Comparison of ENCODE assay signal across 8 mouse cellular contexts in the genomic region with DNA sequence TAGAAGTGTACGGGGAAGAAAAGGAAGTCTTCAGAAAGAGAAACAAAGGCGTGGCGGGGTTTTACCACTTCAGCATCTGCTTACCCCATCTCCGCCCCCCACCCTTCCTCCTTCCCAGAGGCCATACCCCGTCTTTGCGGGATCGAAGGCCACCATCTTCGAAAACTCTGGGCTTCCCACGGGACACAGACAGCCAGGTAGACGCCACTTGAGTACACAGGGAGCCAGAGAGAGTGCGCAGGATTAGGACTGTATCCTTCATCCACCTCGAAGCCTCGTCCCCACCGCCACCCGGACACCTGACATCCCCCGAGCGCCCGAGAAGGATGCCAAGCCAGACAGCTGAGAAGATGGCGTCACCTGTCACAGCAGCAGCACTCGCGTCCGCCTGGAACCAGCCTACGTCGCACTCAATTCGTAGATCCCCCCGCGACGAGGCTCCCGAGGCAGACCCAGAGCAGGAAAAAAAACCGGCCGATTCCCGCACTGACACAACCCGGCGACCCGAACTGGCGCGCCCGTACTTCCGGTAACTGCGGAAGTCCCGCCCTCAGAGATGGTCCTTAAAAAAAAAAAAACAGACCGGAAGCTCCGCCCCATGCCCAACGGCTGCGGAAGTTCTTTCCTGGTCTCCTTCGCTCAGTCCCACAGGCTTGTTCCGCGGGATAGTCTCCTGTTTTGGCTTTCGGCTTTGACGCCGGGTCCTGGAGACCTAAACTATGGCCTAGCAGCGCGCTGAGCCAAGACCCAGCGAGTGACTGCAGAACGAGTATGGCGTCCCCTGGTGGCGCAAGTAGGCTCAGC. TPM values are rescaled to one million over a fixed set of nuclear protein-coding genes. Genes with fewer than 3 reads are reported as not detected.
DNase-seq lines count a peak whose midpoint lies in the region; ATAC-seq and TF ChIP-seq lines count a peak whose summit lies in the region.

No protein-coding gene starts in this region.

- DNase-seq in gastrocnemius, postnatal 10 days, result peak; percentile 86
- DNase-seq in left cerebral cortex, postnatal 10 days (ENCODE audit: extremely low spot score in 1 of 2, low spot score in 2 of 2), result peak; percentile 89 to 93
- DNase-seq in right cerebral cortex, postnatal 25 days, result peak; percentile 88
- peak; percentile 84 to 88 for DNase-seq in urinary bladder, postnatal 4 days (ENCODE audit: low spot score in 2 of 2)

- intact Hi-C loops in left cerebral cortex, postnatal 10 days (cut with DNase I), result no loop called here

- TF ChIP-seq POLR2A in cortical plate, adult 2 months (IDR thresholded peaks at IDR 0.05; ENCODE audit: extremely low read depth, insufficient read depth, low read length), result peak; percentile 94

- peak; percentile 82 for TF ChIP-seq CTCF in cortical plate, adult 2 months (IDR thresholded peaks at IDR 0.05; ENCODE audit: extremely low read depth, insufficient read depth, low read length)

- H3K4me3 ChIP-seq in cortical plate, adult 2 months (ENCODE audit: insufficient read depth, low read length), result peak overlapping the region; percentile 98

- H3K27ac ChIP-seq in cortical plate, adult 2 months (ENCODE audit: insufficient read depth, low read length), result peak overlapping the region; percentile 98

- peaks cover 4% of the 10 kb centered on the region for H3K4me1 ChIP-seq in cortical plate, adult 2 months (ENCODE audit: control insufficient read depth, insufficient read depth, low read length)

- peak; percentile 68 for ATAC-seq in activated CD4-positive, CD25-positive, alpha-beta regulatory T cell, adult 4 months
- ATAC-seq in inflammation-experienced regulatory T-cells, adult 6 months, result peak; percentile 82
- ATAC-seq in megakaryocyte-erythroid progenitor cell, adult 5-6 weeks (replicated peaks; ENCODE audit: low FRiP score, low TSS enrichment, poor library complexity, severe bottlenecking), result peak; percentile 90

RNA-seq across cellular contexts. Expression of a gene that starts 1.0 kb away (rescaled TPM):
- polyA plus RNA-seq in activated CD4-positive, CD25-positive, alpha-beta regulatory T cell, adult 4 months (2017; shearing (Covaris generic)), result 10 to 100 TPM; 41.7 to 47.6 TPM
- 41.3 and 47.5 TPM in 2 replicates for polyA plus RNA-seq in cortical plate, adult 2 months (2012; rRNA removed)
- total RNA-seq in gastrocnemius, postnatal 10 days (2021), result 10 to 100 TPM; 30.5 to 31.0 TPM
- polyA plus RNA-seq in inflammation-experienced regulatory T-cells, adult 6 months (2017; shearing (Covaris generic)), result 10 to 100 TPM; 40.5 to 53.5 (median 41.2) TPM
- 10 to 100 TPM; 82.0 to 91.6 TPM for total RNA-seq in left cerebral cortex, postnatal 10 days (2021)
- 15.6 and 25.5 TPM in 2 replicates for total RNA-seq in megakaryocyte-erythroid progenitor cell, adult 5-6 weeks (2014; fragmentation: Nextera tagmentation)
- total RNA-seq in megakaryocyte-erythroid progenitor cell, adult 5-6 weeks (2017), result 29.4 and 34.1 TPM in 2 replicates

RNA-seq across cellular contexts. Expression of a gene that starts 14.6 kb away (rescaled TPM):
- 10 to 100 TPM; 37.8 to 53.1 TPM for polyA plus RNA-seq in activated CD4-positive, CD25-positive, alpha-beta regulatory T cell, adult 4 months (2017; shearing (Covaris generic))
- 43.0 and 48.3 TPM in 2 replicates for polyA plus RNA-seq in cortical plate, adult 2 months (2012; rRNA removed)
- total RNA-seq in gastrocnemius, postnatal 10 days (2021), result 10 to 100 TPM; 10.2 to 12.0 TPM
- polyA plus RNA-seq in inflammation-experienced regulatory T-cells, adult 6 months (2017; shearing (Covaris generic)), result 10 to 100 TPM; 23.3 to 55.0 (median 32.2) TPM
- total RNA-seq in left cerebral cortex, postnatal 10 days (2021), result 10 to 100 TPM; 56.5 to 57.7 TPM
- 25.7 and 30.0 TPM in 2 replicates for total RNA-seq in megakaryocyte-erythroid progenitor cell, adult 5-6 weeks (2014; fragmentation: Nextera tagmentation)
- 64.9 and 102 TPM in 2 replicates for total RNA-seq in megakaryocyte-erythroid progenitor cell, adult 5-6 weeks (2017)

Comparison
In these comparisons a context has a peak if more than half of its experiments do, and no peak if none do; other contexts are left out.
1. Peak in every context shown above with its lines: DNase-seq, ATAC-seq, H3K4me3 ChIP-seq and H3K27ac ChIP-seq.